Mouse (Mus musculus): ENCODE data around the gene Atg16l1.

Atg16l1 gene

DNA sequence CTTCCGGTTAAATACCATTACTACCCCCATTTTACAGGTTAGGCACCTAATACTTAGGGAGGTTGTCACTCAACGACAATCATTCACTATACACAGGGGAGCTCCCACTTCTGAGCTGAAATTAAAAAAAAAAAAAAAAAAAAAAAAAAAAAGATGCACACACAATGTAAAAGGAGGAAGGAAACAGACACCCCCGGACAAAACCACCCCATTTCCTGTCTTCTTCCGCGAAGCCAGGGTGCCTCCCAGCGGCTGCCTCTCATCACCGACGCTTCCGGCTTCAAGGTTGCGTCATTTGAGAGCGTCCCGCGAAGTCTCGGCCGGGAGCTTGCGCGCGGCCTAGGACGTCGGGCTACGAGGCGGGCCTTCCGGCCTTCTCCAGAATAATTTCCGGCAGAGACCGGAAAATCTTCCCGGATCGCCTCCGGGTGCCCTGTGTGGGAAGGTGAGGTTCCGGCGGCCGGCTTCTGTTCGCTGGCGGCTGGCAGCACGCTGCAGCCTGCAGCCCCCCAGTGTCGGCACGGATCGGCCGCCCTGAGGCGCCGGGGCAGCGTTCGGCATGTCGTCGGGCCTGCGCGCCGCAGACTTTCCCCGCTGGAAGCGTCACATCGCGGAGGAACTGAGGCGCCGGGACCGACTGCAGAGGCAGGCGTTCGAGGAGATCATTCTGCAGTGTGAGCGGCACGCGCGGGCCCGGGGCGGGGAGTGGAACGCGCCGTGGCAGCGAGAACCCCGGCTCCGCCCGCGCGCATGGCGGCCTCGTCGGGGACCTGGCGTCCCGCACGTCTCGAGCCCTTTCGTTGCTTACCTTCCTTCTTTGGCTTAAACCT is at the start of gene Atg16l1:
Gene Atg16l1 (plus strand): TSS at position 230 of the 830 bp plus-strand sequence.
- peak; percentile 95 for DNase-seq (ENCODE audit: low spot score)

DNA sequence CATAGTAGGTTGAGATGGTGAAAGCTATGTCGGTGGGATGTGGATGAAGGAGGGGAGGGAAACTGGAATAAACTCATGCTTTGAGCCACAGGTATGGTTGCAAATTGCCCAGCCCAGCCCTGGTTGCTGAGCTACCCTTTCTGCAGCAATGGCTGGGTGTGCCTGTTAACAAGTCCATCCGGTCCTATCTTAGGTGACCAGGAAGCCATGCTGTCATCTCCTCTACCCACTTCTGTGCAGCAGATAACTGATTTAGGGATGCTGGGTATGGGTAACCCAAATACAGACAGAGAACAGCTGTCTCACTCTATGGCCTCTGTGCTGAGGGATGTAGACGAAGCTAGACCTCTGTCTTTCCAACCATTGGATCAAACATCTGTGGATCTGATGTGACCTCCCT is 49.3 kb upstream of the Atg16l1 start:
- DNase-seq (ENCODE audit: low spot score) = no peak

DNA sequence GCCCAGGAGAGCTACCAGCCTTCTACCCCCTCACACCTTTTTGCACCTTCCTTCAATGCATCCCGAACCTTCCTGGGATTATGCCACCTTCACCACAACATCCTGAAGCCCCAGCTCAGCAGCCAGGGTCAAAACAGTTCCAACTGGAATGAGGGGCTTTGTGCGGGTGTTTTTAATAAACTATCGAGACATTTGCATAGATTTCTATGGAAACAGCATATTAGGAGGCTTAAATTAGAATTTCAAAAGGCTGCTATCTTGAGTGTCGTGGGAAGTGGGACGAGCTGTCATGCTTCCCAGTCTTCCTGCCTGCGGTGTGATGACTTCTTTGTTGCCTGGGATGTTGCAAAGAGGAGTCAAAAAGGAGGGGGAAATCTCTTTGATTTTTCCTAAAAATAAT is 46.6 kb upstream of the Atg16l1 start:
- no peak for DNase-seq (ENCODE audit: low spot score)

DNA sequence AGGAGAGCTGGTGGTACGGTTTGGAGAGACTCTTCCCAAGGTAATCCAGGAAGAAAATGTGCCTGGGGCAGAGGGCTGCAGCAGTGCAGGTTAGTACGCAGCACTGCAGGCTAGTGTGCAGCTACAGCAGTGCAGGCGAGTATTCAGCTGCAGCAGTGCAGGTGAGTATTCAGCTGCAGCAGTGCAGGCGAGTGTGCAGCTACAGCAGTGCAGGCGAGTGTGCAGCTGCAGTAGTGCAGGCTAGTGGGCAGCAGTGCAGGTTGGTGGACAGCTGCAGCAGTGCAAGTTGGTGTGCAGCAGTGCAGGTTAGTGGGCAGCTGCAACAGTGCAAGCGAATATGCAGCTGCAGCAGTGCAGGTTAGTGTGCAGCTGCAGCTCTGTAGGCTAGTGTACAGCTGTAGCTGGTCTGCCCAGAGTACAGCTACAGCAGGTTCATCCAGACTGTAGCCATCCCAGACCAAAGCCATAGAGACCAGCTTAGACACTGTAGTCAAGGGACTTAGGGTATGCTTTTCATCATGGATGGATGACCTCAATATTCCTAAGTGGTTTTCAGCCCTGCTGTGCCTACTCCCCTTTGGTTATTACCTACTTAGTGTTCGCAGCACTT is 45.9 kb upstream of the Atg16l1 start:
- DNase-seq (ENCODE audit: low spot score) = no peak

DNA sequence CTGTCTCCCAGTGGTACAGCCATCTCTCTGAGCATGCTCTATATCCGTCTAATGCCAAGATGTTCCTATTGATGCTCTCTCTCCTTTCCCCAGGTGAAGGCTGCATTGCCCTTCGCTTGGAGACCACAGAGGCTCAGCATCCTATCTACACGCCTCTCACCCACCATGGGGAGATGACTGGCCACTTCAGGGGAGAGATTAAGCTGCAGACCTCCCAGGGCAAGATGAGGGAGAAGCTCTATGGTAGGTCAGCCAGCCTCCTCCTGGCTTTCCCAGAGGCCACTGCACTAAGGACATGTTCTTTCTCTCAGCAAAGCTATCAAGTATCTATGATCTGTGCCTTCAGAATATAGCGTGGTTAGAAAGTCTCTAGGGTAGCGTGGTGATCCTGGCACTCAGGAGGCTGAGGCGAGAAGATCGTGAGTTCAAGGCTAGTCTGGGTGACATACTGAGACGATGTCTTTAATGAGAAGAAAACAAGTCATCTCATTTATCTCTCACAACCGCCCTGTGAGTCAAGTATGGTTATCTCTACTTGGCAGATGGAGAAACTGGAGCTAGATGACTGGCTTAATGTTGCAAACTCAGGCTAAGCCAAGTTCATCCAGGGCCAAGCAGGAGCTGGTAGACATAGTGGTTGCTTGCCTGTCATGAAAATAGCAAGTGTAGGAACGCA is 43.6 kb upstream of the Atg16l1 start:
- DNase-seq (ENCODE audit: low spot score) = no peak

DNA sequence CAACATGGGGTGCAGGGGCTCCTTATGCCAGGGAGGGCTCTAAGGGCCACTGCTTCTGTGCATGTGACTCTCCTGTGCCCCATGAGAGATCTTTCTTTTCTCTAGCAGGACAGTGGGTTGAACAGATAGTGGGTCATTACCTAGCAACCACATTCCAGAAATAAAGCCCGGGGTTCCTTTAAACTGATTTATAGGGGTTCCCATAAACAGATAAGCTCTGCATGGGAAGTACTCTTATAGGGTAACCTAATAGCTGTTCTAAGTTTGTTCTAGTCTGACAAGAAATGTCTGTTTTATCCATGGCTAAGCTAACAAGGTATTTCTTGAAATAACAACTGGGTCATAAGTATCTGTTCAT is 43.1 kb upstream of the Atg16l1 start:
- no peak for DNase-seq (ENCODE audit: low spot score)

DNA sequence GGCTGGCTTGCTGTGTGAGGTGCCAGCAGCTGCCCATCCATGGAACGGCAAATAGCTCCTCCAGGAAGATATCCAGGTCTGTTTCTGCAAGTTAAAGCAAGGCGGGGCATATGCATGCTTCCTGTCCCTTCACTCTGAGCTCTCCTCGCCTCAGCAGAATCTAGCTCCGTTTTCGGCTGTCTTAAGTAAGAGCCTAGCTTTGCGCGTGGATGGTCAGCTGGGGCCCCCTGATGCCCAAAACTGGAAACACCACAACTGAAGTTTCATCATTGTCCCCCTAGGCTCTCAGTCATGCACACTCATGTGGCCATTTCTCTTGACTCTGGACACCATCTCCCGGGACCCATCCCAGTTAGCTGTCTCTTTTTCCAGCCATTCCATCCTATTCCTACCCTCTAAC is 34.3 kb upstream of the Atg16l1 start:
- peak; percentile 37 for DNase-seq (ENCODE audit: low spot score)

DNA sequence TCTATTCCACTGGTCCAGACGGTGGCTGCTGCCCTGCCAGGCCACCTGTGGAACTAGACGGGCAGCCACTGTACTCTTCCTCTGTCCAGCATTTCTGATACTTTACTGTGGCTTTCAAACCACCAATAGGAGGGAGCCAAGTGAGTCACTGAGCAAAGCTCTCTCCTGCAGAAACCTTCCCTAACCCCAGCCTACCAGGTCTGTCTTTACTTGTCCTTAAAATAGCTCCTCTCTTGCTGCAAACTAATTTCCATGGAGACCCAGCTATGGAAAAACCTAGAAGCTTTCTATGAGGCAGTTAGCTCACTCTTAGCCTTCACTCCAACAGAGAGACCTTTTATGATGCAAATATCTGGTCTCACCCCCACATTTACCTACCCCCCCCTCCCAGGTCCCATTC is 33.6 kb upstream of the Atg16l1 start:
- DNase-seq (ENCODE audit: low spot score) = no peak

DNA sequence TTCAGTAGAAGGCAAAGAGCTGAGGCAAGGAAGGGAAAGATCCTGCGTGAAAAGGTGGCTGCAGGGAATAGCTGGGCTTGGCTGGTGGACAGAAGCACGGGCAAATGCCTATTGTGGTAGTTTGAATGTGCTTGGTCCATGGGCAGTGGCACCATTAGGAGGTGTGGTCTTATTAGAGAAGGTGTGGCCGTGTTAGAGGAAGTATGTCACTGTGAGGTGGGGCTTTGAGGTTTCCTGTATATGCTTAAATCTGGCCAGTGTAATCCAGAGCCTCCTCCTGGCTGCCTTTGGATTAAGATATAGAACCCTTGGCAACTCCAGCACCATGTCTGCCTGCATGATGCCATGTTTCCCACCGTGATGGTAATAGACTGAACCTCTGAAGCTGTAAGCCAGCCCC is 32.3 kb upstream of the Atg16l1 start:
- no peak for DNase-seq (ENCODE audit: low spot score)

DNA sequence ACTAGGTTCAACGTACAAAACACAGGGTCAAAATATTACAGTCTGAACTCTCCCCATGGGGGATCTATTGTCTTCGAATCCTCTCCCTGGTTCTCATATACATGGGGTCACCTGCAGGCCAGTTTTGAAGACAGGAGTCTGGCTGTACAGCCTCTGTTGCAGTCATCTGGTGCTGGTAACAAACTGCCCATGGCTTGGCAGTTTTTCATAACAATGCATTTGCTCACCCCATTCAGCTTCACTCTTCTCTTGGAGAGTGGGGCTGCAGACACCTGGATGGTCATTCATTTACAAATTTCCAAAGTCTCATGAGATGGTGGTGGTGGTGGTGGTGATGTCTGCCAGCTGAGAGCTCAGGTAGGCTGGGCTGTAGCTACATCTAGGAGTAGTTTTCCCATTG is 26.6 kb upstream of the Atg16l1 start:
- DNase-seq (ENCODE audit: low spot score) = no peak

DNA sequence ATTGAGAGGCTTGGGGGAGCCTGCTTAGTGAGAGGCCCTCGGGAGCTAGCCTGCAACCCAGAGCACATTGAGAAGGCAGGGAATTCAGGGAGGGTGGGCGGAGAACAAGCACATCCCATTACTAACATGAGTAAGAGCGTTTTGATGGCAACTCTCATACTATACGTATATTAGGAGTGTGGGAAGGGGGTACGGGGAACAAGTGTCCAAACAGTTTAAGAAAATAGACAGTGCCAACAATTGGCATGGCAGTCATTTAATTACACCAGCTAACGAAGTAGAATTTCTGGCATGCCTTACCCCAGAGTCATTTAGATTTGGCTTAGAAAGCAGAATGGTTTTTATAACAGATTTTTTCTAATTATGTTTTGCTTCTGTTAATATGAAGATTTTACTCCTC is 25.8 kb upstream of the Atg16l1 start:
- DNase-seq (ENCODE audit: low spot score) = no peak

DNA sequence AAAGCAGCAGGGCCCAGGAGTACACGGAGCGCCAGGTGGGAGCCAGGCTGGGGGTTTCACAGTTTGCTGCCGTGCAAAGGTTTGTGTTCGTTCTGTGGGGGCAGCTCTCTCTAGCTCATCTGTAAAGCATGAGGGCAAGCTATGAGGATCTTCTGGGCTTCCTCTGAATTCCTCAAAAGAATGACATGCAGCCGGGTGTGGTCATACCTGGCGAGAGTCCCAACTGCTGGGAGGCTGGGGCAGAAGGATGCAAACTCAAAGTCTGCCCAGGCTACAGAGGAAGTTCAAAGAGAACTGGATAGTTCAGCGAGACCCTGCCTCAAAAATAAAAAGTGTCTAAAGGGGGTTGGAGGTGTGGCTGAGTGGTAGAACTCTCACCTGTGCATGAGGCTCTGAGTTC is 25.4 kb upstream of the Atg16l1 start:
- no peak for DNase-seq (ENCODE audit: low spot score)

DNA sequence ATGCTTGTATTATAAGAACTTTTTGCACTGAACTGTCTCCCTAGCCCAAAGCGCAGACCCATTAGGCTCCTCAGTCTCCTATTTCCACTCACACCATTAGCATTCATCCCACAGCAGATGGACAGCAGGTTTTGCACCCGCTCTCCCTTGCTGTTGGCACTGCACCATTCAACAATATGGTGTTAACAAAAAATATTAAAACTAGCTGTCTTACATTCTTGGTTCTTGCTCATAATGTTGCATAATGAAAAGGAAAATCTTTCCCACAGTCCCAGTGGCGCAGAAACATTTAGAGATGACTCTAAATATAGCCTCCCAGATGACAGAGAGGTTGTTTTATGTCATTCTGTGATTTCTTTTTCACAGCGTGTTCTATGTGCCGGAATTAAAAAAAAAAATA is 22.5 kb upstream of the Atg16l1 start:
- no peak for DNase-seq (ENCODE audit: low spot score)

DNA sequence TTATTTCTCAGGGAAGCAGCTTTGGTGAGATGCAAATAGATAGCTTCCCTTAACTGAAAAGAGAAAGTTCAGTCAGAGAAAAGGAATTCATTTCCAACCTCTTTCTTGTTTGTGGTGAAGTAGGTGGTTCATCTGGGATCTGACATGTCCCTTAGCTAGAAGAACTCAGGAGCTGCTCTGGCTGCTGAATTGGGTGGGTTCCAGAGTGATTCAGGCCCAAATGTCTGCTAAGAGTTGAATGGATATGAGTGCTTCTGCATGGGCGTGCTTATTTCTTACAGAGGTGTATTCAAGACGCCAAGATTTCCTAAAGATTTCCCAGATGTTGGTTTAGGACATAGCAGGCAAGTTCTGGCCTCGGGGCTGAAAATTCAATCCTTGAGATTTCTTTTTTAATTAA is 21.5 kb upstream of the Atg16l1 start:
- DNase-seq (ENCODE audit: low spot score) = no peak

DNA sequence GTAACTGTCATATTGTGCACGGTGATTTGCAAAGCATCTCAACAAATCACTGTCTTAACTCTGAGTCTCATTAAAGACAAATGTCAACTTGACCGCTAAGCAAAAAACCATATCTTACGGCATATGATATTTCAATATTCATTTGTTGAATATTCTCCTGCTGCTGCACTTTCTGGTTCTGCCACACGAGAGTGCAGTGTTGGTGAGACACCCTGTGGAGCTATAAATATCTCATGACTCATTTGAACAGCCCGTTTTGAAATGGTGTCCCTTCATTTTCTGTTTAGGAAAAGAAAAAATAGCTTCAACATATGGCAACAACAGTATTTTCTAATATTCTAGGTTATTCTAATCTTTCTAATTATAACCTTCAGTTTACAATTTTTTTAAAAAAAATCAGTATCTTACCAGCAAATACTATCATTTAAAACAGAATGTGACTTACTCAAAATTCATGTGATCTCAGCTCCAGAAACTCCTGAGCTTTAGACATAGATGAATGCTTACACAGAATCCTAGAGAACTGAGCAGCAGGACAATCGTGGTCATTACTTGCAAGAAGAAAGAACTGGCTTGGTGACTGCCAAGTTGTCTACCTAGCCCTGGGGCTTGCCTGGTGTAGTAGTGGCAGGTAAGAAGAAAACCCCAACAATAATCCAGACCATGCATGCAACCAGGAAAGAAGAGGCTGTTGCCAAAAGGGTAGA is 14.9 kb upstream of the Atg16l1 start:
- no peak for DNase-seq (ENCODE audit: low spot score)

DNA sequence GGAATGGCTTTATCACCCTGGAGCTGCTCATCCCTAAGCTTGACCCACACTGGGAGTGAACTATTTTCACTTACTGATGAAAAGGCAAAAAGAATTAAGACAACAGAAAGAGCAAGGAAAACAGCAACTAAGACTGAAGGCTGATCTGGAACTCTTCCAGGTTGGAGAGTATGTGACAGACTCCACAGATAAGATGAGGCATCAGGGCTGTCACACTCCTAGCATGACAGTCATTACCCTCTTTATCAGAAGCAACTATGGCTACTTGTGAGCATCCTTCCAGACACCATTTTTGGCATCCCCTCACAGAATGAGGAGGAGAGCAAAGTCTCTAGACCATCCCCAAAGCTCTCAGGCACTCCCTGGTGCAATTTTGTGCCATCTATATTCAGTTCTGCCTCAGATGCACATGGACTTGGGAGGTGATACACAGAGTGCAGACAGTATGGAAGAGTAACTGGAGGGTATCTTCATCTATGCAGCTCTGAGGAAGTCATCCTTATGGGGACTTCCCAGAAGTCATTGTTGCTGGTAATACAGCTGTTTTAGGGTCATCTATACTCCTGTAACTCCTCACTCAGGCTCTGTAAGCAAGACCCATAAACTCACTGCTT is 6.2 kb upstream of the Atg16l1 start:
- no peak for DNase-seq (ENCODE audit: low spot score)

DNA sequence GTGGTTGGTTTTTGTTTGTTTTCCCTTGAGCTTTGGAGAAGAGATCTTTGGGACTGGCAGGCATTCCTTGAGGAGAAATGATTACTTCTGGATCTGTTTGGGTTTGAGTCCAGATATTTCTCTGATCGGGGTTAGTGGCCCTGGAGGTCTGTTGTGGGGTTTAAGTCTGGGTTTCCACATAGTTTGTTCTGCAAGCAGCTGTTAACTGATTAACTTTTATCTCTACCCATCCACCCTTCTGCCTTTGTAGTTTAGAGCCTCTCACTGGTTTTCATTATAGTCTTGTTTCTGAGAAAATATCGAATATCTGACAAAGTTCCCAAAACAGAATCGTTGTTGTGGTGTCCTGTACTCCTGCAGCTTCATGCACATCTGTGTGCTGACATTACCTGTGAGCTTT is 8.2 kb downstream of the Atg16l1 start:
- no peak for DNase-seq (ENCODE audit: low spot score)

DNA sequence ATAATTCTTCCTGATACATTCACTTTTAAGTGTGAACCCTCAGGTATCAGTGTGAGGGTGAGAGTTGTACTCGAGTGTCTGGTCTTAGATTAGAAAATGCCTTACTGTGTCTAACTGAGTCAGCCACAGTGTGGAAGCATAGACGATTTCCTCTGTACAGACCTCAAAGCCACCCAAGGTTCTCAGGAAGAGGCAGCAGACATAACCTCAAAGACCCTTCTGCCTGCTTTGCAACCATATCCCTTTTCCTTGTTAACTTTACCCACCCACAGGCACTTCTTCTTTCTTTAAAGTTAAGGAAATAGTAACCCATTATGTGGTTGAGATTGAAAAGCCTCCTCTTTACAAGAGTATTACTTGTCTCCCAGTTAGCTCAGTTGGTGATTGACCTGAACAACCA is 10.1 kb downstream of the Atg16l1 start:
- no peak for DNase-seq (ENCODE audit: low spot score)

DNA sequence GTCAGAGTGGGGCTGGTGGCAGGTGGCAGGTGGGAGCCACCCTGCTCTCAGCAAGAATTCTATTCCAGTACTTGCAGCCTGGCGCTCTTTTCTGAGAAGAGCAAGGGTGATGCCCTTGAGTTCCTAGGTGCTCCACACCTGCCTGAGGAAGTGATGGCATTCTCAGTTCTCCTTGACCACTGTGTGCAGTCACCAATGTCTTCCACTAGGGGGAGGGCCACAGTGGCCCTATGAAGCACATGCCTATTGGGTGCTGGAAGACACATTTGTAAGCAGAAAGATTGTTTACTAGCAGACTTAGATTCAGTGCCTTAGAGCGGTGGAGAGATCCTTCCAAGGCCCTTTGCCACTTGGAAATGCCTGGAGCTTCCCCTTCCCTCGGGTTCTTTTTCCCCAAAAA is 10.6 kb downstream of the Atg16l1 start:
- DNase-seq (ENCODE audit: low spot score) = peak; percentile 24

DNA sequence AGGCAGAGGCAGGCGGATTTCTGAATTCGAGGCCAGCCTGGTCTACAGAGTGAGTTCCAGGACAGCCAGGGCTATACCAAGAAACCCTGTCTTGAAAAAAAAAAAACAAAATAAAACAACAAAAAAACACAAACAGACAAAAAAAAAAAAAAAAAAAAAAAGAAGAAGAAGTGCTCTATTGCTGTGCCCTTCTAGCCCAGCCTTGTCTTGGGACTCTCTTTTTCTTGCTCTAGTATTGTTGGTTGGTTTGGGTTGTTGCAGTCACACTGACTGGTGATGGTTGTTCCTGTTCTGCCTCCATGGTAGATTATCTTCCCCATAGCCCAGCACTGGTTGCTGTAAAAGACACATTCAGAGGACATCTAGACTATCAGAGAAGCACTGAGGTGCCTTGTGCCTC is 13.6 kb downstream of the Atg16l1 start:
- DNase-seq (ENCODE audit: low spot score) = no peak

DNA sequence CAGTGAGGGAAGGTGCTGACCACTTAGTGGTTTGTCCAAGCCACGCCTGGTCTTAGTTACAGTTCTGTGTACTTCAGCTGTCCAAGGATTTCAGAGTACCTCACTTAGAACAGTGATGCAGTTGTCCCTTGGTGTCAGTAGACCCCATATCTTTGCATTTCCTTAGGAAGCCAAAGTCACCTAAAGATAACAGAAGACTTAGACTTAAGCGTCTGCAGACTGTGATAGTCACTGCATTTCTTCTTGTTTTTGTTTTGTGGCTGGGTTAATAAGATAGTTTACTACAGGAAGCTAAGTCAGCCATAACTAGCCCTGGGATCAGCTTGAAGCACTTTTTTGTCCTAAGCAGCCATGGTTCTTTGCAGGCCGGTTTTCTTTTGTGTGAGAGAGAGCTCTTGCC is 14.8 kb downstream of the Atg16l1 start:
- no peak for DNase-seq (ENCODE audit: low spot score)

DNA sequence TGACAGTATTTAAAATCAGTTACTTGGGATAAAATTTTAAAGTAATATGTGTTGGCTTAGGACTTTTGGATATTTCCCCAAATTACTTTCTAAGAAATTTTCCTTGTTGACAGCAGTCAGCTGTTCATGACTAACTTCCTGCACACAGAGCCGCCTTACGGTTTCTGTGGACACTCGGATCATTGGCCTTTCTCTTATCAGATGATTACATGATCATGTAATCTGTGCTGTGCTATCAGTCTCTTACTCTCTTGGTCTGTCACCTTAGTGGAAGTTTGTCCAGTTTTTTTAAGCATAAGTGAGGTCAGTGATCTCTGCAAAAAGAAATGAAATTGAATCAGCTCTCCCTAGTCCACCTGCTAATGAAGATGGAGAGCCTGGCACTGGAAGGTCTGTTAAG is 16.1 kb downstream of the Atg16l1 start:
- DNase-seq (ENCODE audit: low spot score) = no peak

All from urinary bladder, postnatal 14 days (tissue).